Mouse (Mus musculus): ENCODE measurements at regions not wholly inside any gene's neighbourhood (a gene's known extent, or its start where the extent isn't known, plus 50 kb on each side); places are given as distances from the start of the nearest gene placed in this dataset.

DNA sequence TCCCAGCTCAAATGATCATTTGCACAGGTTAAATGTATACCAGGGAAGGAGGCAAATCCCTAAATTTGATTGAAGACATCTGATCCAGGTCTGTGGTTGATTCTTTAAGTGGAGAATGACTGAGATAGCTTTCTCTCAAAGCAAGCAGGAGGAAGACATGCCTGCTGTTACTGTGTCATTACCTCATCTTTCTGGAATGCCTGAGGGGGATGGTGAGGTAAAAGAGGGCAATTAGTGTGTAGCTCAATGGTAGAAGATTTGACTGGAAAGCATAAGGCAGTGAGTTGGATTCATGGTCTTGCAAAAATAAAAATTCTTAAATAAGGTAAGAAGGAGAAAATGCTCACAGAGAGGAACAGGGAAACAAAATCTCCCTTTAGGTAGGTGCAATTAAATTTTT, 144.9 kb downstream of the Fam84b start:
- no peak for TF ChIP-seq POLR2A (IDR thresholded peaks at IDR 0.05; ENCODE audit: borderline replicate concordance, insufficient read depth, low read length)
- no peak for TF ChIP-seq CTCF (IDR thresholded peaks at IDR 0.05; ENCODE audit: borderline replicate concordance, insufficient read depth, low read depth, low read length)

All from cerebellum, adult 2 months (tissue).